Mouse (Mus musculus) yolk sac, embryonic 10.5 days (tissue): ENCODE data around the gene Kcnk6.
"Not testable (repeated sequence)": the region's sequence is repeated elsewhere in the genome, so short reads cannot be mapped to it uniquely, and the experiment has no call there.

Source experiments
- DNase-seq: peaks from one replicate; pipeline ENCODE4 v3.0.0-alpha.2; 2017; ENCODE audit warnings: low spot score

The Kcnk6 gene

DNA sequence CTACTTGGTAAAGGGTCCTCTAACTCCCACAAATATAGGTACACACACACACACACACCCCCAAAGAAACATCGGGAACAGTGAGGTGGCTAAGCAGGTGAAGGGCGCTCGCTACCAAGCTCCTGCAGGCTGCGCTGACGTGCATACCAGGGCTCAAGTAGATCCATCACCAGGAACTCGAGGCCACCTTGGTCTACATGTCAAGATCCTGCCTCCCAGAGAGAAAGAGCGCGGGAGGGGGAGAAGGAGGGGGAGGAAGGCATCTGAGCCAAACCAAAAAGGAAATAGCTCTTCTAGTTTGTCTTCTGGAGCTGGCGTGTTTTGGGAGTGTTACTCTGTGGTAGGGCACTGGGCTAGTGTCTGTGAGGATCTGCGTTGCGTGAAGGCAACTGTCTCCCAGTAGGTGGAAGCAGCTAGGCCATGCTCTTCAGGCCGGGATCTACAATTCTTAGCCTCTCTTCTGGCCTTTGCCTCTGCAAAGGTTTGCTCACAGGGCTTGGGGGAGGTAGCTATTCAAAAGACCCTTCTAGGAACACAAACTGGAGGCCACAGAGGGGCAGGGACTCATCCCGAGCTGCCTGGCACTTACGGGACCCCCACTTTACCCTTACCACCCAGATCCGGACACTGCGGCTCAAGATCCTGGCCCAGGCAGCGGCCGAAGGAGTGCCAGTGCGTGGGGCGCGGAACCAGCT lies 14.5 kb upstream of the Kcnk6 start:
- DNase-seq: no peak

DNA sequence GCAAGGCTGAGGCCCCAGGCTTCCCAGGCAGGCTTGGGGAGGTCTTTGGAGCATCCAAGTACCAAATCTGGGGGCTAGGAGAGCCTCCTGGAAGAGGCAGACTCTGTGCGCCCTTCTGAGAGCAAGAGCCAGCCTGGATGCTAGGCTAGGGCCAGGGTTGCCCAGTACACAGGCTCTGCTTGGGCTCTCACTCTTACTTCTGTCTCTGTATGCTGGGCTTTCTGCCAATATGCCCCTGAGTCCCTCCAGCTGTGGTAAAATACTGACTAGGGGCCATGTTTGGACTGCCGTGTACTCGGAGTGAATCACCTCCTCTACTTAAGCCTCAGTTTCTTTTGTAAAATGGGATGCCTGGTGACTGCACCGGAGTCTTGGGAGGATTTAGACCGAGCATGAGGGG lies 13.7 kb upstream of the Kcnk6 start:
- DNase-seq: no peak

DNA sequence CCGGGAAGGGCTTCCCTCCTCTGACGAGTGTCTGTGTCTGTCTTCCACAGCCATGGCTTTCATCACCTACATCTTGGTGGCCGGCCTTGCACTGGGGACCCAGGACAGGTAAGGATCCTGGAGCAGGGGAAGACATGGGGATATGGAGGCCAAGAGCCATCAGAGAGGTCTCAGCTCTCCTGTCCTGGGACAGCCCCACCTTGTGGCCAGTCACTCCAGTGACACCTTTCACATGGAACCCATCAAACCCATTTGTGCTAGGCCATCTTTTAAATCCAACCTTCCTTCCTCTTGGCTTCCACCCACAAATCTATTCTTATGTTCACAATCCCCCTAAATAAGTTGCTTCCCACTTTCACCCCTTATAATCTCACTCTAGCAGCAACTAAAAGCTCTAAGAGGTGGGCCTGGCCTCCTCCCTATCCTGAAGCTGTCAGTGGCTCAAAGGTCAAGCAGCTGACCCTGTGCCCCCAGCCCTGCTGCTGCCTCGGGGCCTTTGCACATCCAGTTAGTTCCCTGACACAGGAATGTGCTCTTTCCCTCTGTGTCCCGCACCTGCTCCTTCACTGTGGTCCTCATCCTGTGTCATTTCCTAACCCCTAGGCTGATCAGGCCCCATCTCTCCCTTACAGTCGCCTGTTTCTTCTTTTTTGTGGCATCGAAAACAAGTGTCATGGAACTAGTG lies 12.6 kb upstream of the Kcnk6 start:
- no peak for DNase-seq

DNA sequence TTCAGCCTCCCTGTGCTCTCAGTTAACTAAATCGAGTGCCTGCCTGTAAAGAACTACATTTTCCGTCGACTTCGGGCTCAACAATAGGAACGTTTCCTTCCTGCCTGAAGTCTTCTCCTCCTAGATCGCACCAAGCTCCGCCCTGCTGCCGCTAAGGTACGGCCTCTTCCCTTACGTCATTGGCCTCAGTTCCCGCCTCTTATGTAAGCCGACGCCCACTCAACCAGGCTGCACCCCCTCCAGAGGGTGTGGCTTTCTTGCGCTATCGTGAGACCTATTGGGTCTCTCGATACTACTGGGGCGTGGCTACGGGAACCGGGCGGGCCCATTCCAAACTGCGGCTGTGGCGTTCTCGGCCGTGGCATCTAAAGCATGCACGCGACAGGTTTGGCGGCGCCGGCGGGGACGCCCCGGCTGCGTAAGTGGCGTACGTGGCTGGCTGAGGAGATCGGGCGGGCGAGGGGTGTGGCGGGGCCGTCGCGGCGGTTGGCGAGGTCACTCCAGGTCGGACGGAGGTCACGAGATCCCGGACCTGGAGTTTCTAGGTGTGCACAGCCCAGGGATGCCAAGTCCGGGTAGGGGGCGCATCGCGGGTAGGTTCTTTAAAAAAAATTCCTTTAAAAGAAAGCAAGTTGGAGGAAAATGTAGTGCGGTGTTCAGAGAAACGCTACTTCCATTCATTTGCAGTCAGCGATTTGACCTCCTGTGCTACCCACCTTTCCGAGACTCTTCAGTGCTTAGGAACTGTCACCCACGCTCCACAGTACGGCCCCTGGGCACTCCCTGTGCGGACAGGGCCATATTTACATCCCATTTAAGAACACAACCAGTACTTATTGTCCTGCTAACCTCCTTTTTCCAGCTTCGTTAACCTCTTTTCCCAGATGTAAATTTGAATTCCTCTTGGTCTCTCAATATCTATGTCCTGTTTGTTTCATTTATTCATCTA lies 6.0 kb upstream of the Kcnk6 start, which contains the start of gene Yif1b:
Gene Yif1b, plus strand, starts transcription at position 311 of the 949 bp plus-strand sequence.
- peak; percentile 99 for DNase-seq

DNA sequence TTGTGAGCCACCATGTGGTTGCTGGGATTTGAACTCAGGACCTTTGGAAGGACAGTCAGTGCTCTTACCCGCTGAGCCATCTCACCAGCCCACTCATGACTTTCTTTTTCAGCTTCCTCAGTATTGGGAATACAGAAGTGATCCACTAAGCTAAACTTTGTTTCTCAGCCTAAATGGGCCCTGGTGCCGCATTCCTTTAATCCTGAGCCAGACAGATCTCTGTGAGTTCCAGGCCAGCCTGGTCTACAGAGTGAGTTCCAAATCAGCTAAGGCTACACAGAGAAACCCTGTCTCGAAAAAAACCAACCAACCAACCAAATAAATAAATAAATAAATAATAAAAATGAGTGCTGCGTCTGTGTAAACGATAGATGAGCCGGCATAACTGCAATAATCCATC lies 5.3 kb upstream of the Kcnk6 start:
- DNase-seq: not testable (repeated sequence)

DNA sequence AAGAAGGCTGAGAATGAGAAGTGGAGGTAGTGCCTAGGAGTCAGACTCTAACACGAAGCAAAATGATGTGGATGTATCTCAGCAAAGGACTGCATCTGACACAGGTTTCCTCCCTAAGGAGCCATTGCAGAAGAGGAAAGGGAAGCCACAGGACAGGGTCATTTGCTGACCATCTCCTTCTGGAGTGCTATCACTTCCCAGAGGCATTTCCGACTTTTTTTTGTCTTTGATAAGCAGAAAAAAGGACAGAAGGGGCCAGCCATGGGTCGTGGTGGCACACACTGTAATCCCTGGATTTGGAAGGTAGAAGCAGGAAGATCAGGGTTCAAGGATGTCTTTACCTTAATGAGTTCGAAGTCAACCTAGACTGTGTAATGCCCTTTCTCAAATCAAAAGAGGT lies 4.3 kb upstream of the Kcnk6 start:
- DNase-seq: no peak

DNA sequence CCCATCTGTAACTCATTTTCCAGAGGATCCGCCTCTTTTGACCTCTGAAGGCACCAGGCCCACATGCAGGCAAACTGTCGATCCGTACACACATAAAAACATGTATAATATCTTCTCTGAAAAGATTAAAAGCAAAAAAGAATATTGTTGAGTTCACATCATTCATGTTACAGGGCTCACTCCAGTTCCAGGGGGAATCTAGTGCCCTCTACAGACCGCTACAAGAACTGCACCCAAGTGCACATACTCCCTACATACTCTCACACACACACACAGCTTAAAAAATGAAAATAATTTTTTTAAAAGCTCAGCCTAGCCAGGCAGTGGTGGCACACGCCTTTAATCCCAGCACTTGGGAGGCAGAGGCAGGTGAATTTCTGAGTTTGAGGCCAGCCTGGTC lies 2.3 kb upstream of the Kcnk6 start:
- DNase-seq: no peak

DNA sequence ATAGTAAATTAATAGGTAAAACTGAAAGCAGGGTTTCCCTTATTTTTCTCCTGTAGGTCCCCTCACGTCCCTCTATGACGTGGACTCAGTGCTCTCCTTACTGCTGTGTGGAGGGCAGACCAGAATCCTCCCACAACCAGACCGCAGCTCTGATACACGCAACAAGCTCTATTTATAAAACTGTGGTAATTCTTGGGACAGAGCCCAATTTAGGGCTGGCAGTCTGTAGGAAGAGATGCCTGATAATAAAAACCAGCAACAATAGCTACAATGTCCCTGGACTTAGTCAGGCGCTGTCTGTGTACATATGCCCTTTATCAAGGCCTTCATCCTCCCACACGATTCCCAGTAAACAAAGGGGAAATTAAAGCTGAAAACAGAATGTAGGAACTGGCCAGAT lies 1.4 kb upstream of the Kcnk6 start:
- DNase-seq: no peak

DNA sequence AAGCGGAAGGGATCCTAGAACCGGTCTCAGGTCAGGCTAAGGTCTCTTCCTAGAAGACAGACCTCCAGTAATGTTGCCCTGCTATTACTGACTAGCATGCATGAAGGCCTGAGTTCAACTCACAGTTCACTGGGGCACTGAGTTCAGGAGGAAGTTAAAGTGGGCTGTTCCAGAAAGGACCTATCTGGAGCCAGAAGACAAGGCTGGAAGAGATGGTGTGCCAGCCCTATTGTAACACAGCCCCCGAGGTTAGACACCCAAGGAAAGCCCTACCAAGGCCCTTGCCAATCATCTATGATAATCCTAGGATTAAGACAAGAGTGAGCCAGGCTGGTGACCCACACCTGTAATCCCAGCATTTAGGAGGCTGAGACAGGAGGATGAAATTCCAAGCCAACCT lies 798 bp downstream of the Kcnk6 start:
- no peak for DNase-seq

DNA sequence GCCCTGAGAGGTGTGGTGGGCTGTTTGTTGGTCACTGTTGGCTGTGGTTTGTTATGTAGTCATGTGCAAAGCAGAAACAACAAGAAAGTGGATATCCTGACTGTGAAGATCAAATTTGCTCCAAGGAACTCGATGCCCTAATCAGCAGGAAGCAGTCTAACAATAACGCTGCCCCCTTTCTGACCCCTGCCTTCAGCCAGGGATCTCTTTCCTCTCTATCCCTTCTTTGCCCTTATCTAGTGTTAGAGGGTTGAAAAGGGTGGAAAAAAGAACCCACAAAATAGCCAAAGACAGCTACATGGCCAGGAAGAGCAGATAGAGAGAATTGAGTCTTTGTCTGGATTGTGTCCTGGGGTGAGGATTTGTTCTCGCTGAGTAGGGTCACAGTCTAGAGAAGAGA lies 1.8 kb downstream of the Kcnk6 start:
- DNase-seq: no peak

DNA sequence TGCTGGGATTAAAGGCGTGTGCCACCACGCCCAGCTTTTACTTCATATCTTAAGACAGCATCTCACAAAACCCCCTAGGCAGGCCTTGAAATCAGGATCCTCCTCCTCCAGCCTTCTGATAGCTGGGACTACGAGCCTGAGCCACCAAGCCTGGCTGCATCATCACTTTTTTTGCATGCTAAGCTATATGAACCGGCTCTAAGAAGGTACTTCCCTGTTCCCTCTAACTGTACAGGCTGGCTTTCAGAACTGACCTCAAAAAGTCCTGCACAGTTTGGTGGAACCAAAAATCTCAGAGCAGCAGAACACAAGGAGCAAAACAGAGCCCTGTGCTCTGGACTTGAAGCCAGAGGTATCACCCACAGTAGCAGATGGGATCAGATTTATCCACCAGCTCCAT lies 4.1 kb downstream of the Kcnk6 start:
- DNase-seq: no peak

DNA sequence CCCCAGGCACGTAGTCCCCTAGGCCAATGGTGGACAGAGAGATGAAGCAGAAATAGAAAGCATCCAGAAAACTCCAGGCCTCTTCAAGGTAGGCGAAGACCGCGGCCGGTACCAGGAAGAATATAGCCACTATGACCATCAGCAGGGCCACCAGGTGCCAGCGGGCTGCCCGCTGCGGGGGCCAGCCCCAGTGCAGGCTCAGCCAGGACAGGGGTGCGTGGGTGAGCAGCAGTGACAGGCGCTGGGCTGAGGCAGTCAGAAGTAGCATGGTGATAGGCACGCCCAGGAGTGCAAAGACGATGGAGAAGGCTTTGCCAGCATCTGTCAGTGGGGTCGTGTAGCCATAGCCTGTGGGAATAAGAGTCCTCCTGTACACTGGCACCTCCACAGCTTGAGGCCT lies 6.8 kb downstream of the Kcnk6 start:
- no peak for DNase-seq

DNA sequence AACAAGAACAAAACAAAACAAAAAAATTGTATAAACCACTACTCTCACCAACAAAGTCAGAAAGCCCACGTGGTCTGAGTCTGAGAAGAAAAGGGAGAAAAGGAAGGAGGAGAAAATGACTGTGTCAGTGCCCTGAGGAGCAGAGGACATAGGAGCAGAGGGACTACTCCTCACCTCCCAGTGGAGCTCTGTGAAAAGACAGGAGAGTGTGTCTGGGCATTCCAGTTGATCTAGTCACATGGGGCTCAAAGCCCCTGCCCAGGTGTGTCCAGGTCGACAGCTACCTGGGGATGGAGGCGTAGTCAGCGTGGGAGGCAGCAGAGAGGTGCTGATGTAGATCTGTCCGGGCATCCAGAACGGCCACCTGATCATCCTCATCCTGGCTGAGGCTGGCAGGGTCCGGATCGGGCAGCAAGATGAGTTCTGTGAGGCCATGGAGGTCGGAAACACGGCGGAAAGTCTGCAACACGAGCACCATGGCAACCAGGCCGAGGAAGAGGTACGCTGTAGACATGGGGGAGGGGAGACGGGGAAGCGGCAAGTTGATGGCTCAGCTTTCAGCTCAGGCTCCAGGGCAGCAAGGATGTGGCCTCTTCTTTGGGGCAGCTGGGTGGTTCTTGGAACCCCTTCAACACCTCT lies 7.4 kb downstream of the Kcnk6 start:
- no peak for DNase-seq

DNA sequence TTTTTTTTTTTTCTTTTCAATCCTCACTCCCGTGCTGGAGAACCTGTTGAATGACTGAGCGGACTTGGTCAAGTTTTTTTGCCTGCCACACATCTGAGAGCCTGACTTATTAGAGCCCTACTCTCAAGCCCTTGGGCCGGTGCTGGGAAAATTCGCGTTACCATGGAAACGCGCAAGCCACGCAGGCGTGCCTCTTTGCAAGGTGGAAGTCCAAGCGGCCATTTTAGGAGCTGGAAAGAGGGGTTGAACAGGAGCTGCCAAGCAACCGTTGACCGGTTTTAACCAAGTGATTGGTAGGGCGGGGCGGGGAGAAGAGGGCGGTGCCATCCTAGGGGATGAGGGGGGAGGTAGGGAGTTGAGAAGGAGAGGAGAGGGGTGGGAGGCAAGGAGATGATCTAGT lies 17.5 kb downstream of the Kcnk6 start:
- DNase-seq: no peak

DNA sequence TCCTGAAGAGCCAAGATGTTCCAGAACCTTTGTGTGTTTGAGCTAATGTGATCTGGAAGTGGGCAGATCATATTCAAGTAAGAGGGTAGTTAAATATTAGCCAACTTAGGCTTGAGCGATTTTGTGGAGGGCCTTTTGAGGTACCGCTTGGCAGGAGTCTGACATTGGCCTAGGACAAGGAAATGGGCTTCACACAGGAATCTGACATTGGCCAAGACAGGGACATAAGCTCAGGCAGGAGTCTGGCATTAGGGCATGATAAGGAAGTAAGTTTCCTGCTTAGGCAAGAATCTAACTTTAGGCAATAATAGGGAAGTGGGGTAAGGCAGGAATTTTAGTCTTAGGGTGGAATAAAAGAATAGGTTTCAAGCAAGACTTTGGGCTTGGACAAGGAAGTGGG lies 18.1 kb downstream of the Kcnk6 start:
- no peak for DNase-seq

DNA sequence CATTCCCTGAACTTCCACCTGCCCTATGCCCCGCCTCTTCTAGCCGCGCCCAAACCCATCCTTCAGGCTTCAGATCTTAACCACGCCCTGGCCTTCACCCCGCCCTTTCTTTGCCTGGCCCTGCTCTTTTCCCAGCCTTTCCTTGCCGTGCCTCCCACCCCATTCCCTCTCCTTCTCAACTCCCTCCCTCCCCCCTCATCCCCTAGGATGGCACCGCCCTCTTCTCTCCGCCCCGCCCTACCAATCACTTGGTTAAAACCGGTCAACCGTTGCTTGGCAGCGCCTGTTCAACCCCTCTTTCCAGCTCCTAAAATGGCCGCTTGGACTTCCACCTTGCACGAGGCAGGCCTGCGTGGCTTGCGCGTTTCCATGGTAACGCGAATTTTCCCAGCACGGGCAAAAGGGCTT lies 18.6 kb downstream of the Kcnk6 start, which contains the start of gene Catsperg1:
Gene Catsperg1, minus strand, starts transcription at position 361 of the 408 bp plus-strand sequence.
- peak; percentile 55 for DNase-seq

DNA sequence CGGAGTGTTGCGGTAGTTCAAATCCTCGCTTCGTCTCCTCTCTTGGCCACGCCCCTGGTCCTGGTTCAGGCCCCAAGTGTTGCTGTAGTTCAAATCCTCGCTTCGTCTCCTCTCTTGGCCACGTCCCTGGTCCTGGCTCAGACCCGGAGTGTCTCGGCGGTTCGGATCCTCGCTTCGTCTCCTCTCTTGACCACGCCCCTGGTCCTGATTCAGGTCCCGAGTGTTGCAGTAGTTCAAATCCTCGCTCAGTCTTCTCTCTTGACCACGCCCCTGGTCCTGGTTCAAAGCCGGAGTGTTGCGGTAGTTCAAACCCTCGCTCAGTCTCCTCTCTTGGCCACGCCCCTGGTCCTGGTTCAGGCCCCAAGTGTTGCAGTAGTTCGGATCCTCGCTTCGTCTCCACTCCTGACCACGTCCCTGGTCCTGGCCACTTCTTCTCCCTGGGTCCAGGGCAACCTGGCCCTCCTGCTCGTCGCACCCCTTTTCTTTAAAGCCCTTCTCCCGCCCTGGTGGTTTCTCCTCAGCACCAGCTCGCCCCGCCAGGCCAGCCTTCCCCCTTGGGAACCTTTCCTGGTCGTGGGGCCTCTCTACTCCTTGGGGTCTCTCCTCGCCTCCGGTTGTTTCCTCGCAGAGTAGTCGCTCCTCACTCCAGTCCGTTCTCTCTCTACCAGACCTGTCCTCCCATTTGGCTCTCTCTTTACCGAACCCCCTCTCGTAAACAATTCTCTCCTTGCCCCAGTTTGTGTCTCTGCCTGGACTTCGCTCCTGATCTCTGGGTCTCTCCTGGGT lies 19.3 kb downstream of the Kcnk6 start:
- DNase-seq: not testable (repeated sequence)

DNA sequence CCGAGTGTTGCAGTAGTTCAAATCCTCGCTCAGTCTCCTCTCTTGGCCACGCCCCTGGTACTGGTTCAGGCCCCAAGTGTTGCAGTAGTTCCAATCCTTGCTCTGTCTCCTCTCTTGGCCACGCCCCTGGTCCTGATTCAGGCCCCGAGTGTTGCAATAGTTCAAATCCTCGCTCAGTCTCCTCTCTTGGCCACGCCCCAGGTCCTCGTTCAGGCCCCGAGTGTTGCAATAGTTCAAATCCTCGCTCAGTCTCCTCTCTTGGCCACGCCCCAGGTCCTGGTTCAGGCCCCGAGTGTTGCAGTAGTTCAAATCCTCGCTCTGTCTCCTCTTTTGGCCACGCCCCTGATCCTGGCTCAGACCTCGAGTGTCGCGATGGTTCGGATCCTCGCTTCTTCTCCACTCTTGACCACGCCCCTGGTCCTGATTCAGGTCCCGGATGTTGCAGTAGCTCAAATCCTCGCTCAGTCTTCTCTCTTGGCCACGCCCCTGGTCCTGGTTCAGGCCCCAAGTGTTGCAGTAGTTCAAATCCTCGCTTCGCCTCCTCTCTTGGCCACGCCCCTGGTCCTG lies 20.0 kb downstream of the Kcnk6 start:
- DNase-seq: no peak

DNA sequence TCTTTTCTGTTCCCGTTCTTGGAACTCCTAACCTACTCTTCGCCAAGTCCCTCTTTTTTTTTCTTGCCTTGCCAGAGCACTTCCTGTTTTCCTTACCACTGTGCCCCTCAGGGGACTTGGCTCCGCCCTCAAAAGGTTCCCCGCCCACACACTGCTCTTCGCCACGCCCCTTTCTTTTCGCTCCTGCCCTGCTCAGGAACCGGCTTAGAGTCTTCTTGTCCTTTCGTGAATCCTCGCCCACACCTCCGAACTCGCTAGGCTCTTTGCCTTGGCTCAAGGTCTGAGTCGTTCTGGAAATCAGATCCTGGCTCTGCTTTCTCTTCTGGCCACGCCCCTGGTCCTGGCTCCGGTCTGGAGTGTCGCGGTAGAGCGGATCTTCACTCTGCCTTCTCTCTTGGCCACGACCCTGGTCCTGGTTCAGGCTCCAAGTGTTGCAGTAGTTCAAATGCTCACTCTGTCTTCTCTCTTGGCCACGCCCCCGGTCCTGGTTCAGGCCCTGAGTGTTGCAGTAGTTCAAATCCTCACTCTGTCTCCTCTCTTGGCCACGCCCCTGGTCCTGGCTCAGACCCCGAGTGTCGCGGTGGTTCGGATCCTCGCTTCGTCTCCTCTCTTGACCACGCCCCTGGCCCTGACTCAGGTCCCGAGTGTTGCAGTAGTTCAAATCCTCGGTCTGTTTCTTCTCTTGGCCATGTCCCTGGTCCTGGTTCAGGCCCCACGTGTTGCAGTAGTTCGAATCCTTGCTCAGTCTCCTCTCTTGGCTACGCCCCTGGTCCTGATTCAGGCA lies 20.7 kb downstream of the Kcnk6 start:
- peak; percentile 87 for DNase-seq

DNA sequence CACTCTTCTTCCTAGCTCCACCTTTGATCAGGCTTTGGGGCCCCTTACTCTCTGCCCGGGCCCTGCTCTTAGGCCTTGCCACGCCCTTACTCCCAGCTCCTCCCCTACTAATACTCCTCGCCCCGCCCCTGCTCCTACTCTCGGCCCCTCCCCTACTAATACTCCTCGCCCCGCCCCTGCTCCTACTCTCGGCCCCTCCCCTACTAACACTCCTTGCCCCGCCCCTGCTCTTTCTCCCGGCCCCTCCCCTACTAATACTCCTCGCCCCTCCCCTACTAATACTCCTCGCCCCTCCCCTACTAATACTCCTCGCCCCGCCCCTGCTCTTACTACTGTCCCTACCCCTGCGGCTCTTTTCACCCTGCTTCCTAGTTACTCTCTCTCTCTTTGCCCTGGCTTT lies 21.3 kb downstream of the Kcnk6 start:
- DNase-seq: not testable (repeated sequence)
